Mouse (Mus musculus) limb, embryonic 11.5 days (tissue): ENCODE results near the gene Keap1. TPM values are rescaled to one million over a fixed set of nuclear protein-coding genes. Genes with fewer than 3 reads are reported as not detected.
"Not testable (repeated sequence)": the region's sequence is repeated elsewhere in the genome, so short reads cannot be mapped to it uniquely, and the experiment has no call there.

Experiments
- ATAC-seq: fragments of 200-750 bp; cut with Nextera tagmentation; 2 replicates; pipeline ENCODE4 v1.8.0; 2017; ENCODE audit warnings: low read depth; ENCODE audit not compliant: insufficient number of reproducible peaks, low FRiP score, low TSS enrichment
- DNase-seq: peaks from one replicate; pipeline ENCODE4 v3.0.0-alpha.2; 2015; ENCODE audit warnings: low spot score
- H3K27ac ChIP-seq: fragments of 300-500 bp; sonication (generic); replicated peaks from 2 replicates; pipeline ENCODE4 v1.5.1; 2014; ENCODE audit warnings: low read depth, mild to moderate bottlenecking, low read length
- H3K27me3 ChIP-seq: fragments of 300-500 bp; sonication (generic); 2 replicates; pipeline ENCODE4 v1.6.1; 2014; ENCODE audit warnings: mild to moderate bottlenecking, low read length, mixed read lengths; ENCODE audit not compliant: control insufficient read depth, insufficient read depth
- H3K36me3 ChIP-seq: fragments of 300-500 bp; sonication (generic); 2 replicates; pipeline ENCODE4 v1.6.1; 2014; ENCODE audit warnings: mild to moderate bottlenecking, low read length, moderate library complexity, mixed read lengths; ENCODE audit not compliant: control insufficient read depth, insufficient read depth
- H3K4me1 ChIP-seq: fragments of 300-500 bp; sonication (generic); 2 replicates; pipeline ENCODE4 v1.6.1; 2014; ENCODE audit warnings: low read length, mixed read lengths; ENCODE audit not compliant: control insufficient read depth, insufficient read depth
- H3K4me2 ChIP-seq: fragments of 300-500 bp; sonication (generic); 2 replicates; pipeline ENCODE4 v1.6.1; 2014; ENCODE audit warnings: low read depth, mild to moderate bottlenecking, moderate library complexity; ENCODE audit not compliant: severe bottlenecking
- H3K4me3 ChIP-seq: fragments of 300-500 bp; sonication (generic); 2 replicates; pipeline ENCODE4 v1.5.1; 2014; ENCODE audit warnings: low read depth, low read length
- H3K9ac ChIP-seq: fragments of 300-500 bp; sonication (generic); 2 replicates; pipeline ENCODE4 v1.6.1; 2014; ENCODE audit warnings: mild to moderate bottlenecking, low read length
- H3K9me3 ChIP-seq: fragments of 300-500 bp; sonication (generic); 2 replicates; pipeline ENCODE4 v1.6.1; 2016; ENCODE audit warnings: low read length; ENCODE audit not compliant: control insufficient read depth
- WGBS: fragments of 180-500 bp; shearing (Covaris S2); extraction: QIAGEN DNeasy Blood & Tissue Kit; methylation state at CpG from one replicate; pipeline ENCODE4 v1.1.7; 2014; 5-methylcytosine and 5-hydroxymethylcytosine counted together
- polyA plus RNA-seq: library from polyadenylated mRNA; unstranded; fragments of >200 nt; fragmentation: Nextera tagmentation; extraction: Ambion mirVana; gene quantifications from 2 replicates; pipeline ENCODE4 v1.2.1, GENCODE M21; 2014

Gene Keap1
- polyA plus RNA-seq, 1 experiment from 2014 or later, result 31.1 TPM

DNA sequence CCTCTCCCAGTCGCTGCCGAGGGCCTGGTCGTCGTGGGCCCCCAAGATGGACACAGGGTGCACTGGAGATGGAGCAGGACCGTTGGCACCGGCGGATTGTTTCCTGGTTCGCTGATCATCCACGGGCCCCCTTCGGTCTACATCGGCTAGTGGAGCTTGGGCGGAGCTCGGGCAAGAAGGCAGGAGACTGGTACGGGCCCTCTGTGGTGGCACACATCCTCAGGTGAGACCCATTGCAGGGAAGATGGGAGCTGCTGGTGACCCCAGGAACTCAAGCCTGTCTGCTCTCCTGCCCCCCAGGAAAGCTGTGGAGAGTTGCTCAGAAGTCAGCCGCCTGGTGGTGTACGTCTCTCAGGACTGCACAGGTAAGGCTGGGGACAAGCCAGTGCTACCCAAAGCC lies 29.1 kb upstream of the Keap1 start:
- 95% methylated on average over 16 of the region's 16 CpGs for WGBS

DNA sequence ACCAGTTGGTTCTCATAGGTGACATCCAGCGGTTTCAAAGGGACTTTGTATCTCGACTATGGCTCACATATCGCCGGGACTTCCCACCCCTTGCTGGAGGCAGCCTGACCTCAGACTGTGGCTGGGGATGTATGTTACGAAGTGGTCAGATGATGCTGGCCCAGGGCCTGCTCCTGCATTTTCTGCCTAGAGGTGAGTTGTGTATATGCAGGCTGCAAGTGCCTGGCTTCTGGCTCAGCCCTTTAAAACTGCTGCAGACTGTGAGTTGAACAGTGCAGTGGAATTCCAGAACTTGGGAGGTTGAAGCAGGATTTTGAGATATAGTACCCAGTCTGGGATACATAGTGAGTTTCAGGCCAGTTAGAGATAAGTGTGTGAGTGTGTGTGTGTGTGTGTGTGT lies 27.7 kb upstream of the Keap1 start:
- peaks cover 19% of the 10 kb centered on the region for H3K36me3 ChIP-seq
- H3K27ac ChIP-seq, result no peak overlapping the region
- no peaks in the 10 kb centered on the region for H3K27me3 ChIP-seq
- H3K9ac ChIP-seq, result no peak overlapping the region
- peaks cover 8% of the 10 kb centered on the region for H3K4me1 ChIP-seq
- H3K9me3 ChIP-seq, result no peaks in the 10 kb centered on the region
- DNase-seq (no peak), ATAC-seq (no peak)
- H3K4me2 ChIP-seq, result no peak overlapping the region
- 82% methylated on average over 5 of the region's 5 CpGs for WGBS
- H3K4me3 ChIP-seq, result no peak overlapping the region

More for the DNA sequence above, 29.1 kb upstream of the Keap1 start:
- ATAC-seq, result no peak
- H3K4me1 ChIP-seq, result peaks cover 8% of the 10 kb centered on the region
- H3K27me3 ChIP-seq, result no peaks in the 10 kb centered on the region
- no peak overlapping the region for H3K4me2 ChIP-seq
- H3K9ac ChIP-seq, result no peak overlapping the region
- H3K36me3 ChIP-seq, result peaks cover 32% of the 10 kb centered on the region
- no peak overlapping the region for H3K27ac ChIP-seq
- H3K9me3 ChIP-seq, result no peaks in the 10 kb centered on the region
- DNase-seq, result no peak
- H3K4me3 ChIP-seq, result no peak overlapping the region

DNA sequence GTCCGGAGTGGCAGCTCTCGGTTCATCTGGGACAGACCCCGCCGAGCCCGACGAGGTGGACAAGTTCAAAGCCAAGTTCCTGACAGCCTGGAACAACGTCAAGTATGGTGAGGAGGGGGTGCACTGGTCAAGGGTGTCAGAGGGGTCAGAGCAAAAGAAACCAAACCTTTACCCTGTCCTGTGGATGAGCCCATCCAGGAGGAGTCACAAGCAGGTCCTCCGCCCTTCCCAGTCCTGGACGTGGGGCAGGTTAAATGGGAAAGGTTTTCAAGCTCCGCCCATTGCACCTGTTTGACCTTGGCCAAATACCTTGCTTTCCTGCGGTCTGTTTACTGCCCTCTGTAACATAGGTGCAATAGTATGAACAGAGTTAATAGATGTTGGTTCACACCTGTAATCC lies 26.4 kb upstream of the Keap1 start:
- Histone ChIP-seq H3K36me3 (peaks cover 17% of the 10 kb centered on the region), H3K9me3 (no peaks in the 10 kb centered on the region), H3K4me3 (peak overlapping the region; percentile 66), H3K27me3 (no peaks in the 10 kb centered on the region), H3K4me2 (peak overlapping the region; percentile 76), H3K4me1 (peaks cover 8% of the 10 kb centered on the region), H3K9ac (peak overlapping the region; percentile 67), H3K27ac (no peak overlapping the region)
- peak; percentile 19; the same call in 1 of the 2 replicates for ATAC-seq
- WGBS, result 4% methylated on average over 11 of the region's 11 CpGs
- DNase-seq, result no peak

DNA sequence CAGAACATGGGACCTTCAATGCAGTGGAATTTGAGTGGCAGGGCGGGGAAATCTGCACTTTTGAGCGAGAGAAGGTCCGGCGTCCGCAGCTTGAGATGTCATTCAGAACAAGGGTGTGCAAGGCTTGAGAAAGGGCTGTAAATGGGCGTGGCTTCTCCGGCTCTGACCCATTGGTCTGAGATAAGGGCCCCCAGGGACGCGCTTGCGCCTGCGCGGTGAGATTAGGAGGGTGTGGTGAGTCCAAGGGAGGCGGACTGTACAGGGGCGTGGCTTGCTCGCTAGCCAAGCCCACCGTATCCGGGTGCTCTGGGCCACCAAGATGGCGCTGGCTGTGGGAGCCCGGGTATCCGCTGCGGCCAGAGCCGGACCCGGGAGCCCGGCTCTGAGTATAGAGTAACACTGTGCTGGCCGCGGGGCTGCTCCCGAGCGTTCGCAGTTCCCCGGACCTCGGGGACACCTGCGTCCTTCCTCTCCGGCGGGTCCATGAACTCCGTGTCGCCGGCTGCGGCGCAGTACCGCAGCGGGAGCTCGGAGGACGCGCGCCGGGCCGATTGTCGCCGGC lies 25.9 kb upstream of the Keap1 start, which contains the start of gene Atg4d:
Atg4d (plus strand) TSS at position 294 of the 562 bp plus-strand sequence.
- ATAC-seq, result peak; percentile 94
- Histone ChIP-seq H3K27me3 (no peaks in the 10 kb centered on the region), H3K4me3 (peak within 1 kb of the TSS; percentile 66), H3K9me3 (no peaks in the 10 kb centered on the region), H3K9ac (peak within 1 kb of the TSS; percentile 67), H3K27ac (peak within 1 kb of the TSS; percentile 23), H3K4me2 (peak within 1 kb of the TSS; percentile 76), H3K4me1 (peaks cover 8% of the 10 kb centered on the region), H3K36me3 (peaks cover 12% of the 10 kb centered on the region)
- WGBS, result under 1% methylated on average over 42 of the region's 49 CpGs
- DNase-seq, result peak; percentile 99

DNA sequence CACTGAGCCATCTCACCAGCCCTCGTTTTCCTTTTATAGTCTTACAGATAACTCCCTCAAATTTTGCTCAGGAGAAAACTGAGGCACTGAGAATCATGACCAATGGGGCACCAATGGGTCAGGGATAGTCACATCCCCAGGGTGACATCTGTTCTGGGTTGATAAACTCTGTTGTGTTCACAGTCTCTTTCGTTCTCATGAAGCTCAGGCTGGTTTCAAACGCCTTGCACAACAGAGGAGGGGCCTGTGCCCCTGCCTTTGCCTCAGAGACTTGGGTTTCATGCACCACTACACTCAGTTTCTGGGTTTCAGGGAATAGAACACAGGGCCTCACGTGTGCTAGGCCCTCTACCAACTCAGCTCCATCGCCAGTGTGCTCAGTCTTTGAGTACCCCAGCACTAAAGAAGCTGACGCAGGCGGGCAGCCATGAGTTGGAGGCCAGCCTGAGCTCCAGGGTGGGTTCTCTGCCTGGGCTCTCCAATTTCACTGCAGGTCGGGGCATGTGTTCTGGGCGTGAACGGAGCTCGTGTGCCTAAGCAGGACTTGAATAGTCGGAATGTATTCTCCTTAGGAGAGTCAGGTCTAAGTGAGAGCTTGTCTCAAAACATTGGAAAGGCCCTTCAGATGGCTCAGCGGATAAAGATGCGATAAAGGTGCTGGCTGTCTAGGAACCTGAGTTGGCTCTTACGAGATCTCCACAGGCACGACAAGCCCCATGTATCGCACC lies 25.3 kb upstream of the Keap1 start:
- peaks cover 8% of the 10 kb centered on the region for H3K4me1 ChIP-seq

DNA sequence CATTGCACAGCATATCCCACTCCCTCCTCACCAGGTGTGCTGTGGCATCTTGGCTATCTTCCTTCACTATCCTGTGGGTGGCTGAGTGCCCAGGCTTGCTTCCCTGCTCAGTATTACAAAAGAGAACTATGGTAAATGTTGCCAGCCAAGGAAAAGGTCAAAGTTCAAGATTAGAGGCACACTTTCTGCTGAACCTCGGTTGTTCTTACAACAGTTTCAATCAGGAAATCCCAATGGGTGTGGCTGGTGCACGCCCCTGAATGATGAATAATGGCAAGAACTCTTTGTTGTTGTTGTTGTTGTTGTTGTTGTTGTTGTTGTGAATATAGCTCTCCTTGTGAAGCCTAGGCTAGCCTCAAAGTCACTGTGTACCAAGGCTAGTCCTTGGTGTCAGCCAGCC lies 22.7 kb upstream of the Keap1 start:
- no peak overlapping the region for H3K4me3 ChIP-seq
- no peak overlapping the region for H3K9ac ChIP-seq
- no peak for DNase-seq
- 77% methylated on average over 2 of the region's 2 CpGs for WGBS
- no peak overlapping the region for H3K4me2 ChIP-seq
- H3K27ac ChIP-seq, result no peak overlapping the region
- no peak for ATAC-seq
- H3K9me3 ChIP-seq, result no peaks in the 10 kb centered on the region
- H3K36me3 ChIP-seq, result no peaks in the 10 kb centered on the region; the same call in 1 of the 2 replicates
- H3K4me1 ChIP-seq, result peaks cover 8% of the 10 kb centered on the region
- H3K27me3 ChIP-seq, result no peaks in the 10 kb centered on the region

More for the DNA sequence above, 25.3 kb upstream of the Keap1 start:
- 16% methylated on average over 17 of the region's 17 CpGs for WGBS
- Histone ChIP-seq H3K4me3 (peak overlapping the region; percentile 66), H3K27me3 (no peaks in the 10 kb centered on the region), H3K36me3 (peaks cover 11% of the 10 kb centered on the region), H3K4me2 (peak overlapping the region; percentile 56), H3K27ac (peak overlapping the region; percentile 23), H3K9ac (peak overlapping the region; percentile 0; the same call in 1 of the 2 replicates), H3K9me3 (no peaks in the 10 kb centered on the region)
- no peak for DNase-seq
- peak; percentile 52 for ATAC-seq

DNA sequence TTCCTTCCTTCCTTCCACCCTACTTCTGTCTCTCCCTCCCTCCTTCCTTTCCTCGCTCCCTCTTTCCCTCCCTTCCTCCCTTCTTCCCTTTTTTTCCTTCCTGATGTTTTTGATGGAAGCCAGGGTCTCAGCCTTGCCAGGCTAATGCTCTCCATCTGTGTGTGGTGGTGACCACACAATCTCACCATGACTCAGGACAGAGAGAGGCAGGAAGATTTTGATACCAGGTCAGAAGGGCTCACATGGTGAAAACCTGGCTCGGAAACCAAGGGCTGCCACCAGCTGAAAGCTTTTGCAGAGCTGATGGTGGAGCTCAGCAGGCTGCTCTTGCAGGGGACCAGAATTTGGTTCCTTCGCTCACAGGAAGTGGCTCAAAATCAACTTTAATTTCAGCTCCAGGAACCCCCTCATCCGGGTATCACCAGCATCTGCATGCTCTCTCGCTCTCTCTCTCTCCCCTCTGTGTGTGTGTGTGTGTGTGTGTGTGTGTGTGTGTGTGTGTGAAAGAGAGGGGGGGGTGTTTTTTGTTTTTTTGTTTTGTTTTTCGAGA lies 21.4 kb upstream of the Keap1 start:
- H3K36me3 ChIP-seq, result no peaks in the 10 kb centered on the region
- 69% methylated on average over 6 of the region's 6 CpGs for WGBS
- H3K4me1 ChIP-seq, result peaks cover 4% of the 10 kb centered on the region; the same call in 1 of the 2 replicates
- no peak for DNase-seq
- no peaks in the 10 kb centered on the region for H3K9me3 ChIP-seq
- H3K27ac ChIP-seq, result no peak overlapping the region
- no peak overlapping the region for H3K4me3 ChIP-seq
- H3K4me2 ChIP-seq, result no peak overlapping the region
- H3K9ac ChIP-seq, result no peak overlapping the region
- no peaks in the 10 kb centered on the region for H3K27me3 ChIP-seq
- ATAC-seq, result no peak

DNA sequence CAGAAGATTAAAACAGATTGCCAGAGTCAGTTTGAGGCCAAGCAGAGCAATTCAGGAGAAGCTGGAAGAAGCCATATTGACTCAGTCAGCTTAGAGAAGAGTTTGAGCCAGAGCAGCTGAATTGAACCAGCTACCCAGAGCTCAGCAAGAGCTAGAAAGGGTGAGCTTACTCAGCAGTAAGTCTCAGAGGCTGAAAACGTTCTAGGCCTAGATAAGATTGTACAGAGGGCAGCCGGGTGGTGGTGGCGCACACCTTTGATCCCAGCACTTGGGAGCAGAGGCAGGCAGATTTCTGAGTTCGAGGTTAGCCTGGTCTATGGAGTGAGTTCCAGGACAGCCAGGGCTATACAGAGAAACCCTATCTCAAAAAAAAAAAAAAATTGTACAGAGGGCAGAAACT lies 17.2 kb upstream of the Keap1 start:
- H3K4me3 ChIP-seq, ATAC-seq, H3K27me3 ChIP-seq, H3K4me2 ChIP-seq, H3K27ac ChIP-seq, H3K9me3 ChIP-seq, H3K36me3 ChIP-seq, H3K4me1 ChIP-seq, H3K9ac ChIP-seq, DNase-seq: not testable (repeated sequence)
- WGBS, result 79% methylated on average over 4 of the region's 4 CpGs
